Mouse (Mus musculus): ENCODE measurements at regions not wholly inside any gene's neighbourhood (a gene's known extent, or its start where the extent isn't known, plus 50 kb on each side); places are given as distances from the start of the nearest gene placed in this dataset. TPM values are rescaled to one million over a fixed set of nuclear protein-coding genes. Genes with fewer than 3 reads are reported as not detected.

Small RNA genes in the stretch of these regions (microRNA-seq; reads per million reads assigned to microRNA genes)
- gene Gm23061 = not detected

All from heart, embryonic 12.5 days (tissue).